Mouse (Mus musculus): ENCODE results near the gene Mgll. TPM values are rescaled to one million over a fixed set of nuclear protein-coding genes. Genes with fewer than 3 reads are reported as not detected.

The Mgll gene
- polyA plus RNA-seq, 1 experiment from 2014 or later = 43.6 TPM

GRCm38 (mm10) chr6:88841514-88841780 lies 117.2 kb downstream of the Mgll start:
- Histone ChIP-seq H3K4me1 (replicated peaks; ENCODE audit: insufficient read depth, low read length) (peaks cover 8% of the 10 kb centered on the region), H3K36me3 (ENCODE audit: insufficient read depth, low read length) (peaks cover 29% of the 10 kb centered on the region), H3K4me3 (replicated peaks; ENCODE audit: low read depth, low read length) (peak overlapping the region; percentile 67), H3K9me3 (replicated peaks; ENCODE audit: low read length) (no peaks in the 10 kb centered on the region), H3K27me3 (ENCODE audit: insufficient read depth, low read length) (no peaks in the 10 kb centered on the region), H3K4me2 (ENCODE audit: low read length) (peak overlapping the region; percentile 69), H3K27ac (peak overlapping the region; percentile 93), H3K9ac (ENCODE audit: low read depth, low read length) (peak overlapping the region; percentile 71)
- DNase-seq (ENCODE audit: low spot score) (no peak), ATAC-seq (replicated peaks; ENCODE audit: low FRiP score, low read depth) (no peak)
- under 1% methylated on average over 22 of the region's 22 CpGs for WGBS
- TF ChIP-seq CTCF (IDR thresholded peaks at IDR 0.05; ENCODE audit: low read depth) = no peak

- H3K4me1 ChIP-seq (replicated peaks; ENCODE audit: insufficient read depth, low read length) = peaks cover 8% of the 10 kb centered on the region
- peak; percentile 66 for TF ChIP-seq CTCF (IDR thresholded peaks at IDR 0.05; ENCODE audit: low read depth)
- peak within 1 kb of the TSS; percentile 93 for H3K27ac ChIP-seq
- peak within 1 kb of the TSS; percentile 82 for H3K9ac ChIP-seq (ENCODE audit: low read depth, low read length)
- H3K9me3 ChIP-seq (replicated peaks; ENCODE audit: low read length) = no peaks in the 10 kb centered on the region
- H3K27me3 ChIP-seq (ENCODE audit: insufficient read depth, low read length) = no peaks in the 10 kb centered on the region
- H3K36me3 ChIP-seq (ENCODE audit: insufficient read depth, low read length) = peaks cover 24% of the 10 kb centered on the region
- DNase-seq (ENCODE audit: low spot score) (peak; percentile 100), ATAC-seq (replicated peaks; ENCODE audit: low FRiP score, low read depth) (peak; percentile 96)
- peak within 1 kb of the TSS; percentile 69 for H3K4me3 ChIP-seq (replicated peaks; ENCODE audit: low read depth, low read length)
- peak within 1 kb of the TSS; percentile 95 for H3K4me2 ChIP-seq (ENCODE audit: low read length)
- WGBS = under 1% methylated on average over 72 of the region's 72 CpGs
Observed at GRCm38 (mm10) chr6:88841781-88842689, 117.8 kb downstream of the Mgll start, which contains the start of gene Abtb1. Gene Abtb1, minus strand, starts transcription at chr6:88841984.

GRCm38 (mm10) chr6:88842731-88843151 lies 118.5 kb downstream of the Mgll start:
- H3K4me2 ChIP-seq (ENCODE audit: low read length) = peak overlapping the region; percentile 95
- ATAC-seq (replicated peaks; ENCODE audit: low FRiP score, low read depth) = peak; percentile 0; the same call in 1 of the 2 replicates
- H3K9me3 ChIP-seq (replicated peaks; ENCODE audit: low read length) = no peaks in the 10 kb centered on the region
- peak overlapping the region; percentile 69 for H3K4me3 ChIP-seq (replicated peaks; ENCODE audit: low read depth, low read length)
- TF ChIP-seq CTCF (IDR thresholded peaks at IDR 0.05; ENCODE audit: low read depth) = 0 out of 2 replicates have a peak, but pooled peaks have one; percentile 1
- peak overlapping the region; percentile 82 for H3K9ac ChIP-seq (ENCODE audit: low read depth, low read length)
- H3K4me1 ChIP-seq (replicated peaks; ENCODE audit: insufficient read depth, low read length) = peaks cover 8% of the 10 kb centered on the region
- no peaks in the 10 kb centered on the region for H3K27me3 ChIP-seq (ENCODE audit: insufficient read depth, low read length)
- DNase-seq (ENCODE audit: low spot score) = peak; percentile 31
- peak overlapping the region; percentile 93 for H3K27ac ChIP-seq
- under 1% methylated on average over 32 of the region's 32 CpGs for WGBS
- peaks cover 17% of the 10 kb centered on the region for H3K36me3 ChIP-seq (ENCODE audit: insufficient read depth, low read length)

- WGBS = 73% methylated on average over 7 of the region's 7 CpGs
- Histone ChIP-seq H3K27me3 (ENCODE audit: insufficient read depth, low read length) (no peaks in the 10 kb centered on the region), H3K27ac (no peak overlapping the region)
Observed at GRCm38 (mm10) chr6:88843241-88843640, 119.0 kb downstream of the Mgll start.

GRCm38 (mm10) chr6:88843781-88844725 lies 119.8 kb downstream of the Mgll start:
- peaks cover 4% of the 10 kb centered on the region for H3K36me3 ChIP-seq (ENCODE audit: insufficient read depth, low read length)
- no peak overlapping the region for H3K4me2 ChIP-seq (ENCODE audit: low read length)
- DNase-seq (ENCODE audit: low spot score) = no peak
- ATAC-seq (replicated peaks; ENCODE audit: low FRiP score, low read depth) = no peak
- no peak overlapping the region for H3K4me3 ChIP-seq (replicated peaks; ENCODE audit: low read depth, low read length)
- H3K27me3 ChIP-seq (ENCODE audit: insufficient read depth, low read length) = no peaks in the 10 kb centered on the region
- H3K9me3 ChIP-seq (replicated peaks; ENCODE audit: low read length) = no peaks in the 10 kb centered on the region
- H3K4me1 ChIP-seq (replicated peaks; ENCODE audit: insufficient read depth, low read length) = peaks cover 8% of the 10 kb centered on the region
- 84% methylated on average over 9 of the region's 9 CpGs for WGBS
- H3K27ac ChIP-seq = no peak overlapping the region
- H3K9ac ChIP-seq (ENCODE audit: low read depth, low read length) = no peak overlapping the region
- TF ChIP-seq CTCF (IDR thresholded peaks at IDR 0.05; ENCODE audit: low read depth) = no peak

More at GRCm38 (mm10) chr6:88843241-88843640, 119.0 kb downstream of the Mgll start:
- Histone ChIP-seq H3K4me2 (ENCODE audit: low read length) (peak overlapping the region; percentile 95), H3K4me1 (replicated peaks; ENCODE audit: insufficient read depth, low read length) (peaks cover 8% of the 10 kb centered on the region), H3K36me3 (ENCODE audit: insufficient read depth, low read length) (peaks cover 12% of the 10 kb centered on the region), H3K4me3 (replicated peaks; ENCODE audit: low read depth, low read length) (no peak overlapping the region; the same call in 1 of the 2 replicates), H3K9me3 (replicated peaks; ENCODE audit: low read length) (no peaks in the 10 kb centered on the region), H3K9ac (ENCODE audit: low read depth, low read length) (no peak overlapping the region)
- DNase-seq (ENCODE audit: low spot score) (no peak), ATAC-seq (replicated peaks; ENCODE audit: low FRiP score, low read depth) (no peak)
- no peak for TF ChIP-seq CTCF (IDR thresholded peaks at IDR 0.05; ENCODE audit: low read depth)
